Mouse (Mus musculus): ENCODE results near the gene 3110021N24Rik.
"Not testable (repeated sequence)": the region's sequence is repeated elsewhere in the genome, so short reads cannot be mapped to it uniquely, and the experiment has no call there.

The 3110021N24Rik gene

DNA sequence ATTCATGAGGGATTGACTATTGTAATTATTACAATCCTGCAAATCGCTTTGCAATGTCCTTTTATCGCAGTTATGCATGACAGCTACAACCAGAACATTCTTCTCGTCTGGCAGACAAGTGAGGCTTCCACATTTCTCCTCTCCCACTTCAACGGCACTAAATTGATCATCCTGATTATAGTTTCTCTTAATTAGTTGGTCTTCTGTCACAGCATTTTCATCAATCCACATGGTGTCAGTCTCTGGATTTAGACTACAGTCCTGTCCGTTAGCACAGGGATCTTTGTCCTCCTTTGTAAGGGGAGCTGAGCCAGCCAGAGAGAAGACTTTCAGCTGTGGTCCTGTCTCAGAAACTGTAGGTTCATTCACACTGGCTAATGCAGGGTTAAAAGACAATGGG is at the start of gene 3110021N24Rik:
Gene 3110021N24Rik (plus strand): TSS at position 301 of the 400 bp plus-strand sequence.
- no peak for DNase-seq

- no peak for DNase-seq
These were observed 33.3 kb upstream of the 3110021N24Rik start for GRCm38 (mm10) chr4:108686156-108686555.

GRCm38 (mm10) chr4:108687098-108687497 is 32.4 kb upstream of the 3110021N24Rik start:
- not testable (repeated sequence) for DNase-seq

DNA sequence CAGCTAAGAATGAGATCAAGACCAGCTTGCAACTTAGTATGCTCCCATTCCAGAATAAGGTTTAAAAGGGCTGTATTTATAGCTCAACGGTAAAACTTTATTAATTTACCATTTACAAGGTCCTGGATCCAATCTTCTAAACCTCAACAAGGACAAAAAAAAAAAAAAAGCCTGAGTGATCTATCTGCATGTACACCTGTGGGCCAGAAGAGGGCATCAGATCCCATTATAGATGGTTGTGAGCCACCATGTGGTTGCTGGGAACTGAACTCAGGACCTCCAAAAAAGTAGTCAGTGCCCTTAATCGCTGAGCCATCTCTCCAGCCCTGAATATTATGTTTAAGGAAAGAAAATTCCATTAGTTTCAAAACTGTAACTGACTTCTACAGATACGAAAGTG is 29.0 kb upstream of the 3110021N24Rik start:
- no peak for DNase-seq

DNA sequence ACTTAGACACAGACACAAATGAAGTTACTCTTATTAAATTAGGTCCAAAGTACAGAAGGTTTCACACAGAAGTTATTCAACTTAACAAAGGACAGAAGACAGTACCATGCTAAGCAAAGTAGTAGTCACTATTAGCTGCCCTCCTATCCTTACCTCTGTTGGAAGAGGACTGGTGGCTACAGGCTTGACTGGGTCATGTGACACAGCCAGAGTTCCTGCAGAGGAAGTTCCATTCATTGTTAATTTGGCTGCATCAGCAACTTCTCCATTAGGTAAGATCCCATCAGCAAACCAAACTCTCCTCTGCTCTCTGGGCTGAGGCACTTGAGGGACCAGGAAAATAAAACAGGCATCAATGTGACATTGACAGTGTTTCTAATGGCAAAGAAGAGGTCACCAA is 28.0 kb upstream of the 3110021N24Rik start:
- no peak for DNase-seq

DNA sequence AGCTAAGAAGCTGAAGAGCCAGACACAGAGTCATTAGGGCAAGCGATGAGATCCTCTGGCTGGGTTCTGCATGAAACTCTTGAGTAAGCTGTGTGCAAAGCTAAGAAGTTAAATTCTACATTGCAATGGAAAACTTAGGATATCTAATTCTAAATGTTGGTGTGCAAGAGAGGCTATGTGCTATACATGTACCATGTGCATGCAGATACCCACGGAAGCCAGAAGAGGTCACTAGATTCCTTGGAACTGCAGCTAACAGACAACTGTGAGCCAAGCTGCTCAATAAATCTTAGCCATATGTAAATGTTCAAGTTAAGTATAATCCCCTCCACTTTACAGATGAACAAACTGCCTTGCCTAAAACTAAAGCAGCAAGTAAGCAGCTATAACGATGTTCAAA is 22.5 kb upstream of the 3110021N24Rik start:
- DNase-seq: peak; percentile 51

- DNase-seq: peak; percentile 41
These were observed 11.2 kb upstream of the 3110021N24Rik start for GRCm38 (mm10) chr4:108708209-108708608.

DNA sequence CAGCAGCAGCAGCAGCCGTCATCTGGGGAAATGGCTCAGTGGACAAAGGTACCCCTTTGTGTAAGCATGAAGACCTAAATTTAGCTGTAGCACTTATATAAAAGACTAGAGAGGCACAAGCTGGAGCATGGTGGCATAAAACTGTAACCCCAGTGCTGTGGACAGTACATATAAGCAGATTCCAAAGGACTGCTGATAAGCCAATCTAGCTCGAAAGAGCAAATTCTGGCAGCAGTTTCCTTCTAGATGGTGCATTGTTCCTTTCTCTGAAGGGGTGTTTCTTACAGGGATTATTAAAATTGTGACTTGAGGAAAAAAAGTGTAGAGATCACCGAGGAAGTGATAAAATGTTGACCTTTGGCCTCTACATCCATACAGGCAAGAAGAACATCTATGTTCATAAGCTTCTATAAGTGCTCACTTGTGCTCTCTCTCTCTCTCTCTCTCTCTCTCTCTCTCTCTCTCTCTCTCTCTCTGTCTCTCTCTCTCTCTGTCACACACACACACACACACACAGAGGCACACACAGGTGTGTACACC is 1.9 kb downstream of the 3110021N24Rik start:
- no peak for DNase-seq

GRCm38 (mm10) chr4:108724102-108724501 is 4.7 kb downstream of the 3110021N24Rik start:
- no peak for DNase-seq

DNA sequence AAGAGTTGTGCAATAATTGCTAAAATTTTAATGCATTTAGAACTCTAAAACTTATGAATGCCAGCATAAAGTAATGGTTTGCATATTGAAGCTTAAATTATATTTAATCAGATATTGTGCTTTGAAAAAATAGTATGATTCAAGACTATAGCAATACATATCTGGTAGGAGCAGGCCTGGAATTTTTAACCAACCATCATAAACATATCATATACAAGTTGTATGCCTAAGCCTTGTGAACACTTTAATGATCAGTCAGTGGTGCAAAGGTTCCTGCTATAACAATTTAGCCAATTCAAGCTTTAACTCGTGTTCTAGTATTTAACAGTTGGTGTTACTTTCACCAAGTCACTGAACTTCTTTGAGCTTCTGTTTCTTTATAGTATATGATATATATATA is 11.0 kb downstream of the 3110021N24Rik start:
- no peak for DNase-seq

DNA sequence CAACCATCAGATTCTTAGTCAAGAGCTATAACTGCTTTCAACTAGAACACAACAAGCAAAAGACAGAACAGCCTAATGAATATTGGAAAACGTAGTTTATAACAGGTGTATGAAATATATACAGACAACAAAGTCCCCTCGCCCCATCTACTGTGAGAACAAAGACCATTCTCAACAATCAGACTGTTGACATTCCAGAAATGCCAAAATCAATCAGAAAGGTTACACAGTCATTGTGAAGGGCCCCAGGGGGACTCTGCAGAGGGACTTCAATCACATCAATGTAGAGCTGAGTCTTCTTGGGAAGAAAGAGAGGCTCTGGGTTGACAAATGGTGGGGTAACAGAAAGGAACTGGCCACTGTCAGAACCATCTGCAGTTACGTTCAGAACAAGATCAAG is 12.1 kb downstream of the 3110021N24Rik start:
- DNase-seq: no peak

DNA sequence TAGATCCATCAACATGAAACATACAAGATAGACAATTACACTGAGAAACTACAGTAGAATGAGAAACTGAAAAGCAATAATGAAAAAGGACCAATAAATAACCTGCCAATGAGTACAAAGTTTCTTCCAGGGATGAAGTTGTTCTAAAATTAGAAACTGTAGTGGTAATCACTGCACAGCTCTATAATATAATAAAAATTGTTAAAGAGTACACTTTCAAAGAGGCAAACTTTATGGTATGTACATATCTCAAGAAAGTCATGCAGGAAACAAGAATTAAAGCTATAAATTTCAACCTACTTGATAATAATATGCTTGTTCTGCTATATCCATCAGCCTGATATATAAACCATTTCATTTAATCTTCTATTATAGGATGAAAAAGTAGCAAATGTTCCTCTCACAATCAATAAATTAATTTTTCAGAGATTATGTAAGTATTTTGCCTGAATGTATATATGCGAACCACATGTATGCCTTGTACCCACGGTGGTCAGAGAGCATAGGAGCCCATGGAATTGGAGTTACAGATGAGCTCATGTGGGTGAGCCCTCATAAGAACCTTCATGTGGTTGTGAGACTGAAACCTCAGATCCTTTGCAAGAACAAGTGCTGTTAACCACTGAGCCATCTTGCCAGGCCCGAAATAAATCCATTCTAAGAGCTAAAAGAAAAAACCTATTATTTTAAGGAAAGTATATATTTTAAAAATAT is 26.9 kb downstream of the 3110021N24Rik start:
- DNase-seq: no peak

DNA sequence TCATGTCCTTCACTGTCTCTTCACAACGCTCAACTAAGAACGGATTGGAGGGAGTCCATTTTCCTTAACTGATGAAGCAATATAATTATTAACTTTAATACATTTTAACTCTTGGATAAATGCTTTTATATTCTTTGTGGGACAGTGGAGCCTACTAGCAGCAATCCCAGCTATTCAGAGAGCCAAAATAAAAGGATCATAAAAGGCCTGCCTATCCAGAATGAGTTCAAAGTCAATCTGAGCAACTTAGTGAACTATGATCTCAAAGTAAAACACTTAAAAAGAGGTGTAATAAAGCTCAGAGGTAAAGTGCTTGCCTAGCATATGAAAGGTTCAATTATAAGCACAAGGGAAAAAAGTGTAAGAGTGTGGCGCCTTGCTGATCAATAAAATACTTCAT is 40.1 kb downstream of the 3110021N24Rik start:
- DNase-seq: no peak

- DNase-seq: no peak
These were observed 49.1 kb downstream of the 3110021N24Rik start for GRCm38 (mm10) chr4:108768527-108768926.

DNA sequence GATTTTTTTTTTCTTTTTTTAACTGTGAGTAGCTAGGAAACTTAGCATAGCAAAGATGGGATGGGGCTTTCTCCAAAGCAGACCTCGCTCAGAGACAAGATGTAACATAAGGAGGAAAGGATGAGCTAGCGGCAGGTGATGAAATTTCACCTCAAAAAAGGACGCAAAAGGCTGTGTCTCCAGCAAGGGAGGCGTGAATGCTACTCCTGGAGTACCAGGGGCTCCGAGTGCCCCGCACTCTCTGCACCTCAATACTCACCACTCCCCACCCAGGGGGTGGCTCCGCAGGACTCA is 60.3 kb downstream of the 3110021N24Rik start:
- no peak for DNase-seq

DNA sequence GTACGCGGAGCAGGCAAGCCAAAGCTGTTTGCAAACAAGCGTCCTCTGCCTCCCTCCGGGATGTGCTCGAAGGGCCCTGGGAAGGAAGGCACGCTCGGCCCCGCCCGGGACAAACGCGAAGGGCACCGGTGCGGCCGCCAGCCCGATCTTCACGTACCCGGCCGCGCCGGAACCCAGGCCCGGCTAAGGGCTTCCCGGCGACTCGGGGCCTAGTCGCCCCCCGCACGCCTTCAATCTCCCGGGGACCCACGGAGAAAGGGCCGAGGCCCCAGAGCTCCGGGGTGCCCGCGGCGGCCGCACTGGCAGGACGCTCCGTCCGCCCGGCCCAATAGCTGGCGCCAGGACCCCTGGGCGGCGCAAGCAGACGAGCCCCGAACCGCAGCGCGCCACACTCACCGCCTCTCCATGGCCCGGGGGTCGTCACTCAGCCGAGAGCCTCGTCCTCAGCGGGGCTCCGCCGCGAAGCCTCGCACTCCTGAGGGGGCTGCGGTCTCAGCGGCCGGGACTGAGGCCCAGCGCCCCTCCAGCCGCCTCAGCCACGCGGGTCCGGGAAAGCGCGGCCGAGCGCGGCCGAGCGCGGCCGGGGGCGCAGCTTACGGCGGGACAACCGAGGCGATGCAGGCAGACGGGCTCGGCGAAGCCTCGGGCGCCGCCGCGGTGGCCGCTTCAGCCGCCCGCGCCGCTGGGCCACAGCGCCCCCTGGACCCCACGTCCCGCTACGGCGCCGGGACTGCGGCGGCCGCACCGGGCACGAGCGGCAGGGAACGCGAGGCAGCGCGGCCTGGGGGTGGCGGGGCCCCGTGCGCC is 60.8 kb downstream of the 3110021N24Rik start, which contains the start of gene Zfyve9:
Gene Zfyve9 (minus strand): TSS at position 742 of the 807 bp plus-strand sequence.
- peak; percentile 84 for DNase-seq

- no peak for DNase-seq
These were observed 61.4 kb downstream of the 3110021N24Rik start for GRCm38 (mm10) chr4:108780864-108781205.

DNA sequence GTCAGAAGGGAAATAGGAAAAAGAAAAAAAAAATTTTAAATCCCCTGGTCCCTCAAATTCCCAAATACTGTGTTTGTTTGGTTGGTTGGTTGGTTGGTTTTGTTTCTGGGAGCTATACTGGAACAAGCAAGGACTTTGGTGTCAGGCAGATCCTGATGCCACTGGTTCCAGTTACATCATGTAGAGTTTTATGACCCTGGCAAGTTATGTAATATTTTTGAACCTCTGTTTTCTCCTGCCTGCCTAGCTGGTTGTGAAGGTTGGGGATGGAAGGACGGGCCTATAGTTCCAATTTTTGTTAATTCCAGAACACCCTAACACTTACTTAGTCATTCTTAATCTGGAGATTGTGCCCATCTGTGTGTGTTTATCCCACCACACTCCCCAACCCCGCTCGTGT is 62.1 kb downstream of the 3110021N24Rik start:
- DNase-seq: no peak

GRCm38 (mm10) chr4:108782421-108783085 is 63.1 kb downstream of the 3110021N24Rik start:
- DNase-seq: no peak

- no peak for DNase-seq
These were observed 69.9 kb downstream of the 3110021N24Rik start for GRCm38 (mm10) chr4:108789258-108789936.

DNA sequence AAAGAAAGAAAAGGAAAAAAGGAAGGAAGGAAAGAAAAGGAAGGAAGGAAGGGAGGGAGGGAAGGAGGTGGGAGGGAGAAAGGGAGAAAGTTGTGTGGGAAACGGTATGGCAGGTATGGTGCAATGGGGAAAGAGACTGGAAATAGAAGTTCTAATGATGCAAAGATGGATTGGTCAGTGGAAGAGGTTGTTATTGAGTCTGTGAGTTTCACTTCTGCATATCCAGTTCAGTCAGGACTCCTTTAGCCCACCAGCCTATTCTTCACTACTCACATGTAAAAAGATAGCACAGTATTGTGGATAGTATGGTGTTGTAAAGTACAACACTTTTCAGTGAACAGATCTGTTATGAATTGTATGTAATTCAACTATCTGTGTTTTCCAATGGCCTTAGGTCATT is 71.1 kb downstream of the 3110021N24Rik start:
- DNase-seq: no peak

DNA sequence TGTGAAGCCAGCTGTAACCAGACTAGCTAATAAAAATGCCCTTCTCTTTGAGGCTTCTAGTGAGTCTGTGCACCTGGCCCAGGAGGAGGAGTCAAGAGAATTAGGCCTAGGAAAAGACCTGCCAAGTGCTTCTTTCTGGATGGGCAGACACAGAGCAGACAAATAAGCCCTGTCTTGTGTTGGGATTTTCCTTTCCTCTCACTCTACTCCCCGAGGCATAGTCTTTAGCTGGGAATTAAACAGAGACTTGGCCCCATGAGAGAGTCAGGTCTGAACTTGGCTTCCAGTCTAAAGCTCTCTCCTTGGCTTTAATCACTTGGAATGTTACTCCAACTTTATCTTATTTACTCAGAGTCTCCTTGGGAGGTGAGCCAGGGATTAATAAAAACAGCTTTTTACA is 74.5 kb downstream of the 3110021N24Rik start:
- no peak for DNase-seq

- peak; percentile 28 for DNase-seq
These were observed 77.3 kb downstream of the 3110021N24Rik start for GRCm38 (mm10) chr4:108796701-108797100.

All from lung, postnatal 10 days (tissue).